Mouse (Mus musculus): ENCODE measurements at regions not wholly inside any gene's neighbourhood (a gene's known extent, or its start where the extent isn't known, plus 50 kb on each side); places are given as distances from the start of the nearest gene placed in this dataset.

- no peak overlapping the region for H3K27ac ChIP-seq (ENCODE audit: insufficient read depth, low read depth)
- H3K9me3 ChIP-seq (replicated peaks; ENCODE audit: low read length), result no peaks in the 10 kb centered on the region
- in situ Hi-C loops (cut with MboI; ENCODE audit: low pct_ligation_motif_present, low pct_unique_long_range_greater_than_20kb, low sequenced_read_pairs) (no loop called here), dilution Hi-C loops (cut with MboI; ENCODE audit: extremely low pct_ligation_motif_present, extremely low pct_unique_long_range_greater_than_20kb, low sequenced_read_pairs) (no loop called here)
- H3K36me3 ChIP-seq (replicated peaks in 1 of 2; ENCODE audit: control insufficient read depth in 1 of 2, insufficient read depth in 1 of 2, low read length in 1 of 2), result no peaks in the 10 kb centered on the region
- no peaks in the 10 kb centered on the region for H3K4me1 ChIP-seq (ENCODE audit: control insufficient read depth in 1 of 2, insufficient read depth in 2 of 2)
- H3K79me2 ChIP-seq (replicated peaks; ENCODE audit: control insufficient read depth, extremely low read depth, insufficient read depth, poor library complexity, severe bottlenecking), result no peaks in the 10 kb centered on the region
- H3K4me2 ChIP-seq (ENCODE audit: insufficient read depth, low read depth, poor library complexity, severe bottlenecking), result no peak overlapping the region
- no peak overlapping the region for H3K9ac ChIP-seq (ENCODE audit: insufficient read depth, low read depth)
- no peak overlapping the region for H3K4me3 ChIP-seq (replicated peaks in 1 of 3; ENCODE audit: low read depth in 2 of 3, low read length in 2 of 3, poor library complexity in 1 of 3)
- DNase-seq (ENCODE audit: extremely low read depth), result no peak
- peaks cover 82% of the 10 kb centered on the region for H3K27me3 ChIP-seq (replicated peaks)
- TF ChIP-seq ZMIZ1 (IDR thresholded peaks at IDR 0.05; ENCODE audit: low read depth, low read length), result no peak
- no peak for TF ChIP-seq USF2 (conservative IDR thresholded peaks at IDR 0.05; ENCODE audit: low read depth, low read length)
- TF ChIP-seq POLR2A (IDR thresholded peaks at IDR 0.05; ENCODE audit: low read depth, low read length), result no peak
- no peak for TF ChIP-seq GABPA (IDR thresholded peaks at IDR 0.05; ENCODE audit: insufficient replicate concordance, low read depth, low read length)
- no peak for TF ChIP-seq ETS1 (conservative IDR thresholded peaks at IDR 0.05; ENCODE audit: low read depth, low read length)
- no peak for TF ChIP-seq SMC3 (IDR thresholded peaks at IDR 0.05; ENCODE audit: low read depth, low read length)
- TF ChIP-seq BHLHE40 (IDR thresholded peaks at IDR 0.05; ENCODE audit: low read depth, low read length), result no peak
These were observed 171.2 kb upstream of the Kcnd3 start for GRCm38 (mm10) chr3:105280971-105281370.

- dilution Hi-C loops (cut with MboI; ENCODE audit: extremely low pct_ligation_motif_present, extremely low pct_unique_long_range_greater_than_20kb, low sequenced_read_pairs), result no loop called here
- H3K79me2 ChIP-seq (replicated peaks; ENCODE audit: control insufficient read depth, extremely low read depth, insufficient read depth, poor library complexity, severe bottlenecking), result no peaks in the 10 kb centered on the region
- H3K4me2 ChIP-seq (ENCODE audit: insufficient read depth, low read depth, poor library complexity, severe bottlenecking), result no peak overlapping the region
- H3K4me3 ChIP-seq (replicated peaks in 1 of 3; ENCODE audit: low read depth in 2 of 3, low read length in 2 of 3, poor library complexity in 1 of 3), result no peak overlapping the region
- DNase-seq (ENCODE audit: extremely low read depth), result no peak
- H3K36me3 ChIP-seq (replicated peaks in 1 of 2; ENCODE audit: control insufficient read depth in 1 of 2, insufficient read depth in 1 of 2, low read length in 1 of 2), result no peaks in the 10 kb centered on the region
- H3K4me1 ChIP-seq (ENCODE audit: control insufficient read depth in 1 of 2, insufficient read depth in 2 of 2), result no peaks in the 10 kb centered on the region
- no peak for TF ChIP-seq TCF12 (IDR thresholded peaks at IDR 0.05; ENCODE audit: low read depth, low read length)
- no peak for TF ChIP-seq SIN3A (IDR thresholded peaks at IDR 0.05; ENCODE audit: low read length)
- no peak for TF ChIP-seq BHLHE40 (IDR thresholded peaks at IDR 0.05; ENCODE audit: low read depth, low read length)
- TF ChIP-seq PAX5 (IDR thresholded peaks at IDR 0.05; ENCODE audit: low read length), result no peak
- no peak for TF ChIP-seq GABPA (IDR thresholded peaks at IDR 0.05; ENCODE audit: insufficient replicate concordance, low read depth, low read length)
- no peak for TF ChIP-seq MAX (IDR thresholded peaks at IDR 0.05; ENCODE audit: low read length)
- no peak for TF ChIP-seq MXI1 (IDR thresholded peaks at IDR 0.05; ENCODE audit: low read depth, low read length)
- no peak for TF ChIP-seq USF2 (conservative IDR thresholded peaks at IDR 0.05; ENCODE audit: low read depth, low read length)
- TF ChIP-seq KAT2A (IDR thresholded peaks at IDR 0.05; ENCODE audit: insufficient replicate concordance, low read length), result no peak
- TF ChIP-seq ETS1 (conservative IDR thresholded peaks at IDR 0.05; ENCODE audit: low read depth, low read length), result no peak
- TF ChIP-seq CHD2 (IDR thresholded peaks at IDR 0.05; ENCODE audit: low read length), result no peak
- no peak for TF ChIP-seq TBP (conservative IDR thresholded peaks at IDR 0.05; ENCODE audit: low read depth, low read length)
- TF ChIP-seq POLR2A (IDR thresholded peaks at IDR 0.05; ENCODE audit: low read depth, low read length), result no peak
- no peak for TF ChIP-seq ZNF384 (IDR thresholded peaks at IDR 0.05; ENCODE audit: low read depth, low read length)
- TF ChIP-seq POLR2AphosphoS2 (IDR thresholded peaks at IDR 0.05; ENCODE audit: low read depth, low read length), result no peak
- no peak for TF ChIP-seq SMC3 (IDR thresholded peaks at IDR 0.05; ENCODE audit: low read depth, low read length)
- no peak for TF ChIP-seq JUND (conservative IDR thresholded peaks at IDR 0.05; ENCODE audit: low read depth, low read length)
- TF ChIP-seq HCFC1 (IDR thresholded peaks at IDR 0.05; ENCODE audit: low read depth, low read length), result no peak
- no peak overlapping the region for H3K27ac ChIP-seq (ENCODE audit: insufficient read depth, low read depth)
- H3K9me3 ChIP-seq (replicated peaks; ENCODE audit: low read length), result no peaks in the 10 kb centered on the region
- H3K27me3 ChIP-seq (replicated peaks), result peaks cover 83% of the 10 kb centered on the region
- in situ Hi-C loops (cut with MboI; ENCODE audit: low pct_ligation_motif_present, low pct_unique_long_range_greater_than_20kb, low sequenced_read_pairs), result no loop called here
- no peak overlapping the region for H3K9ac ChIP-seq (ENCODE audit: insufficient read depth, low read depth)
These were observed 170.4 kb upstream of the Kcnd3 start for GRCm38 (mm10) chr3:105281686-105282085.
